1 mouse cellular context compared by ENCODE assay signal in the genomic region with DNA sequence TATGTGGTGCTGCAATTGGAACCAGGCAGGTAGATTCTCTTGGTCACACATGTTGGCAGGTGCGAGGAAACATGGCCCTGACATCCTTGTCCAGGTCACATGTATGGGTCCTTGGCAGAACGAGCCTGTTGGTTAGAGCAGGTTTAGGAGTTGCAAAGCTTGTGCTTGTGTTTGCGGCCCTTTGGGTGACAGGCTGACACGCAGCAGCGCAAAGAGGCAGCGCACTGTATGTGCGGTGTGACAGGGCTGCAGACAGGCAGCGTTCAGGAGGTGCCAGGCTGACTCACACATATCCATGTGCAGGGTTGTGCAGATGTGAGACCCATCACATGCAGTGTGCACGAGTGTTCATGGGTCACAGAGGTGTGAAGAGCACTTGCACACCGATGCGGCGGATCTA.
TF ChIP-seq lines count a peak whose summit lies in the region.

No protein-coding gene starts in this region.

TF ChIP-seq in ES-E14, 5 proteins besides CTCF, POLR2A, EP300 and RAD21 (continued from another document):
- no peak for TF ChIP-seq ZC3H11A (IDR thresholded peaks at IDR 0.05; ENCODE audit: borderline replicate concordance, low read depth, low read length)
